Mouse (Mus musculus): Measurements from ENCODE around the gene Ndufaf1.
"Not testable (repeated sequence)": the region's sequence is repeated elsewhere in the genome, so short reads cannot be mapped to it uniquely, and the experiment has no call there.

Ndufaf1 gene

GRCm38 (mm10) chr2:119662220-119663182, at the start of gene Ndufaf1:
TSS of gene Ndufaf1 (minus strand) at chr2:119662827.
- peak; percentile 89 to 91 for DNase-seq (ENCODE audit: low spot score in 2 of 2)

DNA sequence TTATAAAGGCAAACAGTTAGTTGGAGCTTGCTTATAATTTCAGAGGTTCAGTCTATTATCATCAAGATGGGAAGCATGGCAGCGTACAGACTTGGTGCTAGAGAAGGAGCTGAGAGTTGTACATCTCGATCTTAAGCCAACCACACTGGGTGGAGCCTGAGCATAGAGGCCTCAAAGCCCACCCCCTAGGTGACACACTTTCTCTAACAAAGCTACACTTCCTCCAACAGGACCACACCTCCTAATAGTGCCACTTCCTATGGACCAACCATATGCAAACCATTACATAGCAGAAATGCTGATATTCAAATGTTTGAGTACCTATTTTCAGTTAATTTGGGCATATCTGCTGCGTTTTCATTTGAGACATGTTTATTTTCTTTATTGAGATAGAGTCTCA, 47.4 kb upstream of the Ndufaf1 start:
- no peak for DNase-seq (ENCODE audit: low spot score in 2 of 2)

DNA sequence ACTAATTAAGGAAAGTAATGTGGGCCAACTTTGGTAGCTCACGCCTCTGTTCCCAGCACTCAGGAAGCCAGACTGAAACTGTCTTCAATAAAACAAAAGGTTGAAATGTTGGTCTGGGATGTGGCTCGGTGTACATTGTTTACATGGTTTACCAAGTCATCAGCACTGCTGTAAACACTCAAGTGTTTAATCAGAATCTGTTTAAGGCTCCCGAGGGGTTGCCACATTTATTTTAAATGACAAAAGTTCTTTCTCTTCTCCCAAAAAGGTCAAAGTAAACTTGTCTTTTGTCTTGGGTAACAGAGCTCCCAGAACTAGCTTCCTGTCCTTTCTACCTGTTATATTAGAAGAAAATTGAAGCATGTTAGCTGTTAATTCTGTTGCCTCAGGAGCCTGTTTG, 45.0 kb upstream of the Ndufaf1 start:
- DNase-seq (ENCODE audit: low spot score in 2 of 2) = no peak

DNA sequence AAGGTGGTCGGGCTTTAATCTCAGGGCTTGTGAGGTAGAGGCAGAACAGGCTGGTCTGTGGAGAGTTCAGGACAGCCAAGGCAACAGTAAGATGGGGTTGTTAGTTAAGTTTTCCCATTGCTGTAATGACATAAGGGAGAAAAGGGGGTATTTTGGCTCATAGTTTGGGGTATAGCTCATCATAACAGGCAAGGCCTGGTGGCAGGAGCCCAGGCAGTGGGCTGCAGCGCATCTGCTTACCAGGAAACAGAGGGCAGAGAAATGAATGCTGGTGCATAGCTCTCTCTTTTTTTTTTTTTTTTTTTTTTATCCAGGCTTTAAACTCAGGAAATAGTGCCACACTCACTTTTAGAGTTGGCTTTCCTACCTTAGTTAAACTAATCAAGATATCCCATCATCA, 40.5 kb upstream of the Ndufaf1 start:
- DNase-seq (ENCODE audit: low spot score in 2 of 2) = no peak

DNA sequence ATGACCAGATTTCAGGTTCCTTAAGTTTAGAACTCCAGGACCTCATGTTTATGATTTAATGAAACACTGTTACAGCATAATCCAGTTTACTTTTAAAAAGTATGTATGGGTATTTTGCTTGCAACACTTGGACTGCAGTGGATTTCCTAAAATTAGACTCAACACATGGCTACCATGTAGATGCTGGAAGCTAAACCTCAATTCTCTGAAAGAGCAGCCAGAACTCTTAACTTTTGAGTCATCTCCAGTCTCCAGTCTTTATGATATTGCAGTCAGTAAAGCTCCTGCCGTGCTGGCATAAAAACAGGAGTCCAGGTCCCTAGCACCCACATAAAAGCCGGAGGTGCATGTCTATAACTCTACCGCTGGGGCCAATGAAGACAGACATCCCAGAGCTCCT, 37.3 kb upstream of the Ndufaf1 start:
- DNase-seq (ENCODE audit: low spot score in 2 of 2) = no peak

- no peak for DNase-seq (ENCODE audit: low spot score in 2 of 2)
These were observed 35.8 kb upstream of the Ndufaf1 start for GRCm38 (mm10) chr2:119698472-119698871.

- DNase-seq (ENCODE audit: low spot score in 2 of 2) = no peak
These were observed 33.5 kb upstream of the Ndufaf1 start for GRCm38 (mm10) chr2:119696111-119696510.

GRCm38 (mm10) chr2:119694826-119695225, 32.2 kb upstream of the Ndufaf1 start:
- no peak for DNase-seq (ENCODE audit: low spot score in 2 of 2)

DNA sequence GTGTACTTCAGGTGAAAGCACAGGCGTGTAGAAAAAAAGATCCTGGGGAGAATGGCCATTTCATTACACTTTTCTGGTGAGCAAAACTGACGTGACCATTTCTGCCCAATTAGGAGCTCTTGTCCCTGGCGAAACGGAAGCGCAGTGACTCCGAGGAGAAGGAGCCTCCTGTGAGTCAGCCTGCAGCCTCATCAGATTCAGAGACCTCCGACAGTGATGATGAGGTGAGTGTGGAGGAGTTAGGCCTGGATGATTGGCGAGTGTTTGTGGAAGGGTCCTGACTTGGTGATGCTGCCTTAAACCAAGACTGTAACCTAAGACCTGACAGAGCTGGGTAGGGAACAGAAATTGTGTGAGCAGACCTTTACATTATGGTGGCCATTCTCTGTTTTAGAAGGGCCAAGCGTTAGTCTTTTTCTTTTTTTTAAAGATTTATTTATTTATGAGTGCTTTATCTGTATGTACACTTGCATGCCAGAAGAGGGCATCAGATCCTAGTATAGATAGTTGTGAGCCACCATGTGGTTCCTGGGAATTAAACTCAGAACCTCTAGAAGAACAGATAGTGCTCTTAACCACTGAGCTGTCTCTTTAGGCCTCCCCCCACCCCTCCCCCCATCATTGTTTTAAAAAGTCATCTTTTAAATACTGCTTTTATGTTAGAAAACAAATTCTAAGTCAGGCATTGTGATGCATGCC, 29.5 kb upstream of the Ndufaf1 start:
- no peak for DNase-seq (ENCODE audit: low spot score in 2 of 2)

DNA sequence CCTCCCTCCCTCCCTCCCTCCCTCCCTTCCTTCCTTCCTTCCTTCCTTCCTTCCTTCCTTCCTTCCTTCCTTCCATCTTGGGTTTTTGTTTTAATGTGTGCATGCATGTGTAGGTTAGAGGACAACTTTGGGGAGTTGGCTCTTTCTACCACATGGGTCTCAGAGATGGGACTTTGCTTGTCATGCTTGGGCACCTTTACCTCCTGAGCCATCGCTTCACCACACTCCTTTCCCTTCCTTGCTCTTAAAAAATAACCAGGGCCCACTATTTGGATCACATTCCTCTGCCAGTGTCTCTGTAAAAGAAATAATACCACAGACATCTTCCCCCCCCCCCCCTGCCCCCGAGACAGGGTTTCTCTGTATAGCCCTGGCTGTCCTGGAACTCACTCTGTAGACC, 21.1 kb upstream of the Ndufaf1 start:
- DNase-seq (ENCODE audit: low spot score in 2 of 2) = no peak

GRCm38 (mm10) chr2:119675831-119676230, 13.2 kb upstream of the Ndufaf1 start:
- DNase-seq (ENCODE audit: low spot score in 2 of 2) = no peak

DNA sequence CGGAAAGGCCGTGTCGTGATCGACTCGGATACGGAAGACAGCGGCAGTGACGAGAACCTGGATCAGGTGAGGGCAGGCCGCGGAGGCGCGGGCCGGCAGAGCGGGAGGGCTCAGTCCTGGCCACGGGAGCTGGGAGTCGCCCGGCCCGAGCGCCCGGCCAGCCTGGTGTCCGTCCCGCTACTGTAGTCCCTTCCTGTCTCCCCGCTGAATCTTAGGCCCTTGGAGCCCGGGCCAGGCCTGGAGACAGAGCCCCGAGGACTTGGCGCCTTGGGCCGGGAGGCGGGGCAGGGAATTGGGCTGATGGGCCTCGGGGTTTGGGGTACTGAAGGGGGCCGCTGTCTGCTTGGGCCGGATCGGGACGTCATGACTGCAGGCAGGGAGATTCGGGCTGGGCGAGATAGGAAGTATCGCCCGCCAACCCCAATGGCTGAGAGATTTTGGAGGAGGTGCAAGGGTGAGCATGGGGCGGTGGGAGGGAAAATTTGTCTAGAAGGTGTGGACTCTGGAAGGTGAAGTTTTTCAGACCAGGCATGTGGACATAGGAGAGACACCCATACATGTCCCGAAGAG, 12.7 kb upstream of the Ndufaf1 start:
- no peak for DNase-seq (ENCODE audit: low spot score in 2 of 2)

GRCm38 (mm10) chr2:119674525-119675214, 12.0 kb upstream of the Ndufaf1 start, which contains the start of gene Rtf1:
TSS of gene Rtf1 (plus strand) at chr2:119675068.
- DNase-seq (ENCODE audit: low spot score in 2 of 2) = peak; percentile 89 to 92

DNA sequence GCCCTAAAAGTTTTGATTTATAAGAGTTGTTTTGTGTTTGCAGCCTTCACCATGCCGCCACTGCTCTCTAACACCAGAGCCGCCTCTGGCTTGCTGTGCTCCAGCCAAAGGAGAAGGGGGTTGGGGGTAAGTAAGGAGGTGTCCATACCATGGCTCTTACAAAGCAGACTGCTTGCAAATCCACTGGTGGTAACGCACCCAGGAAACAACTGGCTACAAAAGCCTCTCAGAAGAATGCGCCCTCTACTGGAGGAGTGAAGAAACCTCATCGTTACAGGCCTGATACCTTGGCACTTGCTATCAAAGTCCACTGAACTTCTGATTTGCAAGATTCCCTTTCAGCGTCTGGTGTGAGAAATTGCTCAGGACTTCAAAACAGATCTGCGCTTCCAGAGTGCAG, 6.4 kb upstream of the Ndufaf1 start:
- DNase-seq (ENCODE audit: low spot score in 2 of 2) = no peak

GRCm38 (mm10) chr2:119665744-119666143, 3.1 kb upstream of the Ndufaf1 start:
- DNase-seq (ENCODE audit: low spot score in 2 of 2) = not testable (repeated sequence)

DNA sequence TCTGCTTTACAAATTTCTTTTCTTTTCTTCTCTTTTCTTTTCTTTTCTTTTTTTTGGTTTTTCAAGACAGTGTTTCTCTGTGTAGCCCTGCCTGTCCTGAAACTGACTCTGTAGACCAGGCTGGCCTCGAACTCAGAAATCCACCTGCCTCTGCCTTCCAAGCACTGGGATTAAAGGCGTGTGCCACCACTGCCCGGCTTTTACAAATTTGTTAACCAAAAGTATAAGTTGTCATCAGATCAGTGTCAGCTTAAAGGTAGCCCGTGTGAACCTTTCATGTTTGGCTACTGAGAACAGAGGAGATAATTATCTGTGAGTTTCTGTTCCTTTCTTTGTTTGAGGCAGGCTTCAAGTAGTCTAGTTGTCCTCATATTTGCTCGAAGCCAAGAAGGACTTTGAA, 18.4 kb downstream of the Ndufaf1 start:
- no peak for DNase-seq (ENCODE audit: low spot score in 2 of 2)

GRCm38 (mm10) chr2:119641214-119641912, 21.3 kb downstream of the Ndufaf1 start:
- DNase-seq (ENCODE audit: low spot score in 2 of 2) = no peak

DNA sequence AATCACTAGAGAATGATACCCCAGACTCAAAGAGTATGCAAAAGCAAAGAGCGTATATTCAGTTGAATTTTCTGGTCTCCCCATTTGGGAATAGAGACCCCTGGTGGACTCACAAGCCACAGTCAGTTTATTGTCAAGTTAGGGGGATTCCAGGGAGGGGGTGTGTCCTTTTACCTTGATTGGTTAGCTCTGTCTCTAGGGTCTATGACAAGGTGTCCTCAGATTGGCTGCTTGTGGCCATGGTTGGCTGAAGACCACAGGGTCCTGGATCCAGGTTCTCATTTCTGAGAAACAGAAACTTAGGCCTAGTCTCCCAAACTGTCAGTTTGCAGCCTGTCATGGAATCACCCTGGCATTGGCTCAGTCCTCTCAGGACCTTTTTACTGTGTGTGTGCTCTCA, 25.8 kb downstream of the Ndufaf1 start:
- DNase-seq (ENCODE audit: low spot score in 2 of 2) = no peak

DNA sequence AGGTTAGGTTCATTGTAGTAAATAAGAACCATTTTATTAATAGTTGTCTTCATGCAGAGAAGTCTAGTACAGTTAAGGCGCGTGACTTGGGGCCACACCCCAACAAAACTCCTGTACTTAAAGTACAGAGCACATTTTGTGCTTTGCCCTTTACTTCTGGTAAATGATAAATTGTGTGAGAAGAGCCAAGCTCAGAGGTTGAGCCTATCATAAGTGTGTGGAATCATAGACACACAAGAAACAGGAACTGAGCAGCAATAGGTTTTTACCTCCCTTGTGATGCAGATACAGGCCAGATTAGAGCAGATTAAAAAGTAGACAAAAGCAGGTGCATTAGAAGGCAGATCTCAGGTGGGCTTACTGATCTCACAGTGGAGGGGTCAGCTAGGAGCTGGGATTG, 41.3 kb downstream of the Ndufaf1 start:
- DNase-seq (ENCODE audit: low spot score in 2 of 2) = no peak

DNA sequence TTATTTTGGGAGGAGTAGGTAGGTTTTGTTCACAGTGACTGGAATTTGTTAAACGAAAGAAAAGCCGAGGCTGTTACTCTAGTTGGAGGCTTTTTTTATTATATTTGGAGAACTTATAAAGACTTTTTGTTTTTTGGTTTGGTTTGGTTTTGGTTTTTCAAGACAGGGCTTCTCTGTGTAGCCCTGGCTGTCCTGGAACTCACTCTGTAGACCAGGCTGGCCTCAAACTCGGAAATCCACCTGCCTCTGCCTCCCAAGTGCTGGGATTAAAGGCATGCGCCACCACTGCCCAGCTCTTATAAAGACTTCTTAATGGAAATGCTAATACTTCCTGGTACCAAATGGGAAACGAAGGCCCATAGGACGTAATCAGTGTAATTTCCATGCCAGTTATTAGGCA, 43.6 kb downstream of the Ndufaf1 start:
- not testable (repeated sequence) for DNase-seq (ENCODE audit: low spot score in 2 of 2)
